Mouse (Mus musculus) adrenal gland, postnatal 14 days (tissue): Measurements from ENCODE around the gene Zfp444. TPM values are rescaled to one million over a fixed set of nuclear protein-coding genes. Genes with fewer than 3 reads are reported as not detected.
"Not testable (repeated sequence)": the region's sequence is repeated elsewhere in the genome, so short reads cannot be mapped to it uniquely, and the experiment has no call there.

Experiments used
- DNase-seq: peaks from one replicate; pipeline ENCODE4 v3.0.0; 2021; ENCODE audit warnings: mixed read lengths
- total RNA-seq: library from RNA; stranded (reverse); gene quantifications from 2 replicates; pipeline ENCODE4 v1.2.3, GENCODE M21; 2021

Zfp444 gene
- total RNA-seq, 1 experiment from 2014 or later = 23.0 TPM

DNA sequence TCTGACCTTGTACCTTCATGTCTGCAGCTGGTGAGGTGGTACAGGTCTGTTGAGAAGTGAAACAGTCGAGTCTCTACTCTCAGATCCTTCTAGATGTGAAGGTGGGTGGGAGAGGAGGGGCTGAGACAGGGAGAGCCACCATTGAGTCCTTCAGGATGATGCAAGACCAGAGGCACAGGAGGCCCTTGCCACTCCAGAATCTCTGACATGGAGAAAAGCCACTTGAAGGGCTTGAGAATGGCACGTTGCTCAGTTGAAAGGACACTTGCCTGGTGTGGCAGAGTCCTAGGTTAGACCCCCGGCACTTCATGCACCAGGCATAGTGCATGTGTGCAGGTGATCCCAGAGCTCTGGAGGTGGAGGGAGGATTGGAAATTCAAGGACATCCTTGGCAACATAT lies 10.5 kb upstream of the Zfp444 start:
- no peak for DNase-seq

DNA sequence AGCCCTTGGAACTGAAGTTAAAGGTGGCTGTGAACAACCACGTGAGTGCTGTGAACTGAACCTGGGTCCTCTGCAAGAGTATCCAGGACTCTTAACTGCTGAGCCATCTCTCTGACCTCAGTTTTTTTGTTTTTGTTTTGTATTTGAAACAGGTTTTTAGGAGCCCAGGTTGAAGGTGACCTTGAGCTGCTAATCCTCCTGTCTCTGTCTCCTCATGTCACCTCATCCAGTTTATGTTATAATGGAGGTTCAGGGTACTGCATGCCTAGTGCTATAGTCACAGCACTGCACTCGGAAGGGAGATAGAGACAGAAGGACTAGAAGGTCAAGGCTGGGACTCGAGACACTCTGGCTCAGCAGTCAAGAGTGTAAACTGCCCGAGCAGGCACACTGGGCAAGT lies 9.9 kb upstream of the Zfp444 start:
- no peak for DNase-seq

DNA sequence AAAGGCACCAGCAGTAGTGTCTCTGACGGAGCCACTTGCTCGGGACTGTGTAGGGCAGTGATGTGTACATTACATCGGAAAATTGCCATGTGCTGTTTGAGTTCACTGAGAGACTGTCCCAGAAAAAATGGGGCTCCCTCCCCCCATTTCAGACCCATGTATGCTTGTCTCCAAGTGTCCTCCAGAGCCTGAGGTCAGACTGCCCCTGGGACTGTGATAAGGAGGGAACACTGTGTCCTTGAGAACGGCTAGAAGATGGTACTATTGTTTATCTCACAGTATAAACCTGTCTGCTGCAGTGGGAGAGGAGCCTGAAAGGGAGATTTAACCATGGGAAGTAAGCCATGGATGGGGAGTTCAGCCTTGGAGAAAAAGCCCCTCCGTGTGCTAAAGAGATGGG lies 7.4 kb upstream of the Zfp444 start:
- peak; percentile 42 for DNase-seq

DNA sequence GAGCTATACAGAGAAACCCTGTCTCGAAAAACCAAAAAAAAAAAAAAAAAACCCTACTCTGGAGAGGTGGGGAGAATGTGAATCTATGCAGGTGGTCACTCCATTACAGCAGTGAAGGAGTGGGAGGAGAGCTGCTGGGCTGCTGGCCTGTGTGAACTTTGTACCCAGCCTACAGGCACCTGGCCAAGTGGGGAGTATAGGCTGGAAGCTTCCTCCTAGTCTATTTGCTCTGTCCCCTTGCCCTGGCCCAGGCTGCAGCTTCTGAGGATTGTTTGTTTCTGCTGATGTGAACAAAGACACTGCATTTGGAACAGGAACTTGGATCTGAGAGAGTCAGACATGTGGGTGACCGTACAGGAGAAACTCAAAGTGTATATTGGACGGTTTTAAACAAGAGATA lies 2.6 kb upstream of the Zfp444 start:
- DNase-seq = no peak

DNA sequence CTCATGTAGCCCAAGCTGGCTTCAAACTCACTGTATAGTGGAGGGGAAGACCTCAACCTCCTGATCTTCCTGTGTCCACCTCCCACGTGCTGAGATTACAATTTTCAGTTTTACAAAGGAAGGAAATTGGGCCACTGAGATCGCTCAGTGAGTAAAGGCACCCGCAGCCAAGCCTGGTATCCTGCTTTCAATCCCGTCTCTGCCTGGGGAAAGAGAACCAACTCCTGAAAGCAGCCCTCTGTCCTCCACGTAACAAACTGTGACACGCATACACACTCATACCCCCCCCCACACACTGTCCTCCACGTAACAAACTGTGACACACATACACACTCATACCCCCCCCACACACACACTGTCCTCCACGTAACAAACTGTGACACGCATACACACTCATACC lies 1.6 kb upstream of the Zfp444 start:
- DNase-seq = no peak

DNA sequence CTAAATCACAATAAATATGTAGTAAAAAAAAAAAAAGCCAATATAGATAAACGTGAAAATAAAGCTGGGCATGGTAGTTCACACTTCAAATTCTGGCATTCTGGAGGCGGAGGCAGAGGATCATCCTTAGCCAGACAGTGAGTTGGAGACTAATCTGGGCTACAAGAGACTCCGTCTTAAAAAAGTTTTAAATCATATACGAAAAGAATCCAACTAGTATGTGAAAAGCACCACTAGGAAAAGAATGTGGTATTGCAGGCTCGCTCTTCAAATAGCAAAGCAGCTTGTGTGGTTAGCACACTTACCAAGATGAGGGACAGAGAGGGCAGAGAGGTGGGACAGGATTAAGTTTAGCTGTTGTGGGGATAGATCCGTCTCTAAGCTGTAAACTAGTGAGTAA lies 1.2 kb upstream of the Zfp444 start:
- DNase-seq = no peak

DNA sequence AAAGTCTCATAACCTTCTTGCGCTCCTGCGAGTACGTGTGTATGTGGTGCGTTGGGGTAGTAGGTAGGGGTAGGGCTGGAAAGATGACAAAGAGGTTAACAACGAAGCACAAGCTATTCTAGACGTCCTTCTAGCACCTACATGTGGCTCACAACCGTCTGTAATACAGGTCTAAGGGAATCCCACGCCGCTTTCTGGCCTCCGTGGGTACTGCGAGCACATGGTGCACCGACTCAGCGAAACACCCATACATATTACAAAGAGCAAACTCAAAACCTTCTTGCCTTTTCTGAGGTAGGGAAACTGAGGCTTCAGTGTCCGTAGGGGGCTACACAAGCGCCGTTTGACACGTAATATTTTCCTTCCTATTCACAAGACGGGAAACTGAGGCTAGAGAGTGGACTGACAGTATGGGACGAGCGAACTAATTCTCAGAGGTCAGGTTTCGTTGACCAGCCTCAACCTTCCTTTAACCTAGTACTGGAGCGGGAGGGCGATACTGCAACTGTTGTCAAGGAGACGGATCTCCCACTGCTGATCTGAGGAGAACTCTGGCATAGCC lies 501 bp upstream of the Zfp444 start:
- peak; percentile 85 for DNase-seq

DNA sequence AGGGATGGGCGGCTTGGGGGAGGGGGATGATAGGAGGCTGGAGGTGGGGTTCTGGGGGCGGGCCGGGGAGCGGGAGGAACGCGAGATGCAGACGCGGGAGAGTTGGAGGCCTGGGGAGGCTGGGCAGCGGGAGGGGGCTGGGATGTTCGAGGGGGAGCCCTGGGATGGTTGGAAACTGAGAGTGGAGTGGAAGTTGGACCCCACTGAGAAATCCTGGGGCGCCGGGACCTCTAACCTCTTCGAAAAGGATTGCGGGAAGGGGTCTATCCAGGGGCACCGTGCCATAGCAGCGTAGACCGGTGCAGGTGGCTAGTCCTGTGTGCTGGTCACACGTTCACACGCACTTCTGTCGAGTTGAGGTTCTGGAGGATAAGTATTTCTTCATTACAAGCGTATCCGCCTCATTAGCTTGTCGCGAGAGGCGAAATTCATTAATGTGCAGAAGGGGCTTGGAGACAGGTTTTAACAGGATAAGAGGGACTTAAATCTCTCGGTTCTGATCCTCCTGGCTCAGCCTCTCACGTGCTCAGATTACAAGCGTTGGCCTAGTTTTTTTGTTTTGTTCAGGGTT lies 733 bp downstream of the Zfp444 start:
- no peak for DNase-seq

DNA sequence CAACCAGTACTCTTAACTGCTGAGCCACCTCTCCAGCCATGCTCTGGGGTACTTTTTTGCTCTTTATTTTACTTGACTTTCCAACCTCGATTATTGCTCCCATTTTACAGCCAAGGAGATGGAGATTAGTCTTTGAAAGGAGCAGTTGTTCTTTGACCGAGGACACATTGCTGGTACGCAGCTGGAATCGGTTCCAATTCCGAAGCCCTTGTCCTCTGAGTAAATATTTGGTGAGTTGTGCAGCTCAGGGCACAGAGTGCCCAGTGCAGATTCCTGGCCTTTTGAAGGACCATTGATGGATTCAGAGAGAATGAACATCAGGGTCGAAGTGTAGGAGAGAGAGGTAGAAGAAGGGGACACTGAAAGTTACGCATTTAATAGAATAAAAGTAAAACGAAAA lies 1.8 kb downstream of the Zfp444 start:
- DNase-seq = no peak

DNA sequence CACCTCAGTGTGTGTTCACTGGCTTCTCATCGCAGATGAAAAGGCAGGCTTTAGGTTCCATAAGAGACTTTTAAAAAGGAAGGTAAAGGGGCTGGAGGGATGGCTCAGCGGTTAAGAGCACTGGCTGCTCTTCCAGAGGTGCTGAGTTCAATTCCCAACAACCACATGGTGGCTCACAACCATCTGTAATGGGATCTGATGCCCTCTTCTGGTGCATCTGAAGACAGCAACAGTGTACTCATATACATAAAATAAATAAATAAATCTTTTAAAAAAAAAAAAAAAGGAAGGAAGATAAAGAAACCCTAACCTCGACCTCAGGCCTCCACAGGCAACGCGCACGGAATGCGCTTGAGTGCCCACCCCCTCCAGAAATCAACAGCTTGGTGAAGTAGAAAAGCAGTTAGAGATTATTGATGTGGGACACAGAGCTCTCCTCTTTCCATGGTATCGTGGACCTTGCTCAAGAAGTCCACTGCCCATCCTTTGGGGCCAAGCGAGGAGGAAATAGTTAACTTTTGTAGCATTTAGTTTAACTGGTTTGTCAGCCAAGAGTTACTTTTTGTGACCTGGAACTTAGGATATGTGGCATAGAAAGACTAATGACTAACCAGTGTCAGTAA lies 2.5 kb downstream of the Zfp444 start:
- DNase-seq = not testable (repeated sequence)

DNA sequence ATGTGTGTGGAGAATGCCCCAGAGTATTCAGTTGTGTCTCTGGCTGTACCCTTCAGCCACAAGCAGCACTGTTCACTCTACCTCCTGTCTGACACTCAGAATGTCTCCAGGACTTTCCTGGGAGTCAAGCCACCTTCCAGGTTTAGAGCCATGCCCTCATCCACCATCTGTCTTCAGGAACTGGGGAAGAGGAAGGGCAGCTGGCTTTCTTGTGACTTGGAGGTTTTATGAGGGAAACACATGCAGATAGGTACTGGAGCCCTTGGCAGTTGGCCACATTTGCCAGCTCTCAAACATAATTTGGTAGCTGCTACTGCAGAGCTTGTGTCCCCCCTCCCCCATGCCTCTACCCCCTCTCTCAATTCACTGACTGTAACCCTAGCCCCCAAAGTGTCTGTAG lies 7.0 kb downstream of the Zfp444 start:
- DNase-seq = no peak

DNA sequence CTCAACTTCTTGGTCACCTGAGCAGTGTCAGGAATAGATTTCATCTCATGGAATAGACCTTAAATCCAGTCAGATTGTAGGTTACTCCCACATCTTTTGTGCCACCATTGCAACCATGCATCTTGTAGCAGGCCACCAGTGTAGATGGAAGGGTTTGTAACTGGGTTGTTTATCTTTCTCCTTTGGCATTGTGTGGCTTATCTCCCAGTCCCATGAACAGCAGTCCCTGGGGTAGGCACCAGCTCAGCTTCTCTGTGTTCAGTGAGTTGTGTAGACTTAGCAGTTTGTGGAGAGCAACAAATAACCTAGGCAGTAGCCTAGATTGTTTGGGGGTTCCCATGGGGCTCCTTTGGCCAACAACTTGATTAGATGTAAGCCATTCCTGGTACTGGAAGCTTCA lies 10.9 kb downstream of the Zfp444 start:
- DNase-seq = no peak

DNA sequence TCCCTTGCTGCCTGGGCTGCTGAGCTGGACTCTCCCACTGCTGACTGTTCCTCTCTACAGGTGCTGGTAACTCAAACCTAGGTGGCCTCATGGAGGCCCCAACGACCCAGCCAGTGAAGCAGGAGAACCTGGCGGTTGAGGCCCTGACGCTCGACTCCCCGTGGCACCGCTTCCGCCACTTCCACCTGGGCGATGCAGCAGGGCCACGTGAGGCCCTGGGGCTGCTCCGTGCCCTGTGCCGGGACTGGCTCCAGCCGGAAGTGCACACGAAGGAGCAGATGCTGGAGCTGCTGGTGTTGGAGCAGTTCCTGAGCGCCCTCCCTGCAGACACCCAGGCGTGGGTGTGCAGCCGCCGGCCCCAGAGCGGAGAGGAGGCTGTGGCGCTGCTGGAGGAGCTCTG lies 11.8 kb downstream of the Zfp444 start:
- DNase-seq = no peak

DNA sequence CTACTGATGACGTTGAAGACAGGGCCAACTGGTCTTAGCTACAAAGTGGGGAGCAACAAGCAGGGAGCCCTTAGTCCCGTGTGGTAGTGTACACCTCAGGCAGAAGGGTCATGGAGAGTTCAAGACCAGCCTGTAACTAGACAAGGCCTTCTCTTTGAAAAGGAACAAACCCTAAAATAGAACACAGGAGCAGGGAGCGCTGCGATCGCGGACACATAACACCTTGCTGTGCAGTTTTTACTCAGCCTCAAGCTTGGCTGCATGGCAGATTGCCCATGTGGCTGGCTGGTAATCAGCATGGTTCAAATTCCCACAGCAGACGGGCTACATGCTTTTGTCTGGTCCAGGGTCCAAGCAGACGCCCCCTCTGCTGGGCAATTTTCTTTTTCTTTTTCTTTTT lies 12.5 kb downstream of the Zfp444 start:
- DNase-seq = no peak

DNA sequence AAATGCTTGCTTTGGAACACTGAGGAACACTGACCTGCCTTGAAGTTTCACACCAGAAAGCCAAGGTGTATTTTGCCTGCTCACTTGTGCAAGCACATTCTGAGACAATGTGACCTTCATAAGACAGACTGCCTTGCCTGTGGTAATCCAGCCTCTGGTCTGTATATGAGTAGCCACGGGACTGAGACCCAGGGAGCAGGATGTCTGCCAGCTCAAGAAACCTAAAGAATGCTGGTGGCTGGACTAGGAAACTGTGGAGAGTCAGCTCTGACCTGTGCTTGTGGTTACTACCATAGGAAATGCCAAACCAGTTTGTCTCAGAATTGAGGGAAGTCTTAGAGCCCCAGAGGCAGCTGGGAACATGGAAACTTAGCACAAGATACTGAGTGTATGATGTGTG lies 13.4 kb downstream of the Zfp444 start:
- DNase-seq = no peak

DNA sequence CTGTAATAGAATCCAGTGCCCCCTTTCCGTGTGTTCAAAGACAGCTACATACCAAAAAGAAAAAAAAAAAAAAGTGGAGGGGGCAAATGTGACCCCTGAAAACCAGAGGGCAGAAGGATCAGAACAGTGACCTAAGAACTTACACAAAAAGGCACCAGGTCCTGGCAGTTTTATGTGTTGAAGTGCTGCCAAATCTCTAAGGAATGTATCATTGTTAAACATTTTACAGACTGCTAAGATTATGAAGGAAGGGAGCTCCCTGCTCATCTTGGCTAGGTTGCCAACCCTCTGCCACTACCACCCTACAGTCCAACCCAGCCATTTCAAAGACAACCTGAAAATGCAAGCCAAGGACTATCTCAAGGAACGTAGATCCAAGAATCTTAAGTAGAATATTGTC lies 14.2 kb downstream of the Zfp444 start:
- no peak for DNase-seq

DNA sequence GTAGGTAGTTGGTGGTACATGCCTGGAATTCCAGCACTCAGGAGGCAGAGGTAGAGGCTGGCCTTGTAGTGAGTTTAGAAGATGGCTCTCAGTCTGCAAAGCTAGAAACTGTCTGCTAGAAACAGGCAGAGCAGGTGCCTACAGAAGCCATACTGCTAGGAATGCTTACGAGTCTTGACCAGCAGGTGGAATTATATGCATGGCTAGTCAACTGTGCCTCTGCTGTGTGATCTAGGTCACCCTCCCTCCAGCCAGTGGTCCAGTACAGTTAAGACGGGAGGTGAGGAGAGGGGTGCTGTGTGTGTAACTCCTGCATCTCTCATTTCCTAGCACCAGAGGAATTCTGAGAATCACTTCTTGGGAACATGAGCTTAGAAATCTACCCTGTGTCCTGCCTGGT lies 14.7 kb downstream of the Zfp444 start:
- no peak for DNase-seq

DNA sequence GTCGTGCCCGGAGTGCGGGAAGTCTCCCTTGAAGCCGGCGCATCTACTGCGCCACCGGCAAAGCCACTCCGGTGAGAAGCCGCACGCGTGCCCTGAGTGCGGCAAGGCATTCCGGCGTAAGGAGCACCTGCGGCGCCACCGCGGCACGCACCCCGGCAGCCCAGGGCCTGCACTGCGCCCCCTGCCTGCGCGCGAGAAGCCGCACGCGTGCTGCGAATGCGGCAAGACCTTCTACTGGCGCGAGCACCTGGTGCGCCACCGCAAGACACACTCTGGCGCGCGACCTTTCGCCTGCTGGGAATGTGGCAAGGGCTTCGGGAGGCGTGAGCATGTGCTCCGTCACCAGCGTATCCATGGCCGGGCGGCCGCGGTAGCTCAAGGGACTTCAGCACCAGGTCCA lies 17.5 kb downstream of the Zfp444 start:
- no peak for DNase-seq

DNA sequence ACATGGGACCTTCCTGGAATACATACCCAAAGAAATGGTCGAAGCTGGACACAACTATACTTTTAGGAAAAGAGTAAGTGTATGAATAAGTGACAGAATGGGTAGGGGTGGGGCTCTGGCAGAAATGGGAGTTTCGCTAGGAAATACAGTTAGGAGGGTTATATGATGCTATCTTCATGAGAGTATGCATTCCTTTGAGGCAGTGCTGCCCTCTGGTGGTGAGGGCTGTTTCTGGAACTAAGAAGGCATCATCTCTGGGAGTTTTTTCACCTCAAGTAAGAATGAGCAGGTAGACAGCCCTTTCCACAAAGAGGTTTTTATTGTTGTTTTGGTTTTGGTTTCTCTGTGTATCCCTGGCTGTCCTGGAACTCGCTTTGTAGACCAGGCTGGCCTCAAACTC lies 19.4 kb downstream of the Zfp444 start:
- peak; percentile 88 for DNase-seq

DNA sequence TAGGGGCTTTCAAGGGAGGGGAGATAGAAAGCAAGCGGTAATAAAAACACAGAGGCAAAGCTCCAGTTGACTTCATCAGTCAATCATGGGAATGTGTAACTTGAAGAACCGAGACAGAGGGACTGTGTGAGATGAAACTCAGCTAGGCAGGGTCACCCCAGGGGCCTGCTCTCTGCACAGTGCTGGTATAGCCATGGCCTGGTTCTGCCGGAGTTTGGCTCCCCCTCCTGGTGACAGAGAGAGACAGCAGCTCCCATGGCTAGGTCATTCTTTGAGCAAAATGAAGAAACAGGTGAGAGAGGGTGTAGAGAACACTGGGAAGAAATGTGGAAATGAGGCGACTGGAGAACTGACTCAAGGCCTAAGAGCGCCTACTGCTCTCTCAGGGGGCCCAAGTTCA lies 22.1 kb downstream of the Zfp444 start:
- peak; percentile 85 for DNase-seq

DNA sequence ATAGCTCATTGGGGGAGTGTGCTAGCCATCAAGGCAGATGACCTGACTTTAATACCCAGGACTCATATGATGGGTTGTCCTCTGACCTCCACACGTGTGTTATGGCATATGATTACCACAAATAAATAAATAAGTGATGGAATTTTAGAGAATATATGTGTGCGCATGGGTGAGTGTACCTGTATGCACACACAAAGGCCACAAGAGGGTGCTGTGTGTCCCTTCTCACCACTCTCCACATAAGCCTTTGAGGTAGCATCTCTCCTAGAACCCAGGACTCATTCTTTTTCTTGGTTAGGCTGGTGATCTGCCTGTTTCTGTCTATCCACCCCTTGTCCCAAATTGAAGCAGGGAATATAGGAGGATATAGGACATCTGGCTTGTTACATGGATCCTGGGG lies 23.8 kb downstream of the Zfp444 start:
- DNase-seq = no peak

DNA sequence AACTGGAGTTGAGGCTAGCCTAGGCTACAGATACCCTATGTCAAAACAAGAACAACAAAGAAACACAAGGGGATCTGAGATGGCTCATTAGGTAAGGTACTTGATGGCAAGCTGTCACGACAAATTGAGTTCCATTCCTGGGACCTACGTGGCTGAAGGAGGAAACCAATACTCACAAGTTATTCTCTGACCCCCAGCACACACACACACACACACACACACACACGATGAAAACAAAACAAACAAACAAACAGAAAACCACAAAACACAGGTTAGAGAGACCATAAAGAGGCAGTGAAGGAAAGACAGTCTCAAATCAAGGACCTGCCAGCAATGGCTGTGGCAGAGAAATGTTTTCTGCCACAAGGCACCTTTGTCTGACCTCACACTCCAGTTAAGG lies 24.8 kb downstream of the Zfp444 start, which contains the start of gene Galp:
TSS of gene Galp (plus strand) at position 301 of the 400 bp plus-strand sequence.
- DNase-seq = no peak

DNA sequence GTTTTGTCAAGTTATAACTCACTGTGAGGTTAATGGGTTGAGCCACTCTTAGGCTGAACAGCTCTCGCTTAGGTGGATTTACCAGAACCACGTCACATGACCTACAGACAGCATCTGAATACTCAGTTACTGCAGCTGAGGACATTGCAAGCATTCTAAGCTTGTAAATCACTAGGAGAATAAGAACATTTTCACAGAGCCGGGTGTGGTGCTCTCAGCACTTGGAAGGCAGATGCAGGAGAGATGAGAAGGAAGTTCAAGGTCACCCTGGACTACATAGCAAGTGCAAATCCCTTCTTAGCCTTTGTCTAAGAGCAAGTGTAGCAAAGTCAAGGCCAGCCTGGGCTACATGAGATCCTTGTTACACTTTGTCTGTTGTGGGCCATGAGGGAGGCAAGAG lies 32.2 kb downstream of the Zfp444 start:
- no peak for DNase-seq

DNA sequence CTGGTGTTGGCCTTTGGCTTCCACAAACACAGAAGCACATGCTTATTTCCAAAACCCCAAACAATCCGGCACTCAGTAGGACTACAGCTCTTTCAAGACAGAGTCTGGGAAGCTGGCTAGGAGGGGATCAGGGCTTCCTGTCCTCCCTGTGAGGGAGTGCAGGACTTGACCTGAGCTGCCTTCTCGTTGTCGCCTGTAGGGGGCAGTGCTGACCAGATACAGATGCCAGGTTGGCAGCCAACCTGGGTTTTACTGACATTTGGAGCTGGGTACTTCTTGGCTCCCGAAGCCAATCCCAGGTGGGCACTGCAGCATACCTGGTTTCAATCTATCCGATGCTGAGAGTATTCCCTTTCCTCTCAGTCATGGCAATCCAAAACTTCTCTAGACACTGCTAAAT lies 41.1 kb downstream of the Zfp444 start:
- peak; percentile 51 for DNase-seq
